Mouse (Mus musculus): ENCODE data around the gene Ank. TPM values are rescaled to one million over a fixed set of nuclear protein-coding genes. Genes with fewer than 3 reads are reported as not detected.
A peak's percentile ranks its signal among the peaks of the same experiment; 100 is the strongest.

Gene Ank
- polyA plus RNA-seq, 1 experiment, result 35.9 TPM

DNA sequence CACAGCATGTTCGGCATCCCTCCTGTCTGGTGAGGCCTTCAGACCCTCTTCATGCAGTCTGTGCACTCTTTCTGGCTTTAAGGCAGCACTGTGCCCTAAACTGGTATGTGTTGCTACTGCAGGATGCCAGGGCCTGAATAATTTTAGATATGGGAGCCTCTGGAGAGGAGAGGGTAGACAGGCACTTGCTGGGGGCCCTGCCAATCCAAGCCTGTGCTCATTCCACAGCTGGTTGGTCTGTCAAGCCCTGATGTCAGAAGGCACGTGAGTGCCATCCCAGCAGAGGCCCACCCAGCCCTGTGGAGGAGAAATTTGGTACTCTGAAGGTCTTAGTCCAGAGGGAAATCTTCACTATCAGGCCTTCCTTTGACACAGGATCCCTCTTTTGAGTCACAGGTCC, 114.3 kb downstream of the Ank start:
- DNase-seq (ENCODE audit: low read depth), result no peak
- TF ChIP-seq CTCF (IDR thresholded peaks at IDR 0.05; ENCODE audit: borderline replicate concordance, extremely low read depth, insufficient read depth, insufficient read length), result no peak
- TF ChIP-seq POLR2A (IDR thresholded peaks at IDR 0.05; ENCODE audit: borderline replicate concordance, extremely low read depth, insufficient read depth, insufficient read length, poor library complexity, severe bottlenecking), result no peak

GRCm38 (mm10) chr15:27581640-27582039, 115.2 kb downstream of the Ank start:
- TF ChIP-seq CTCF (IDR thresholded peaks at IDR 0.05; ENCODE audit: borderline replicate concordance, extremely low read depth, insufficient read depth, insufficient read length), result no peak
- no peak for TF ChIP-seq POLR2A (IDR thresholded peaks at IDR 0.05; ENCODE audit: borderline replicate concordance, extremely low read depth, insufficient read depth, insufficient read length, poor library complexity, severe bottlenecking)
- peak; percentile 25 for DNase-seq (ENCODE audit: low read depth)

DNA sequence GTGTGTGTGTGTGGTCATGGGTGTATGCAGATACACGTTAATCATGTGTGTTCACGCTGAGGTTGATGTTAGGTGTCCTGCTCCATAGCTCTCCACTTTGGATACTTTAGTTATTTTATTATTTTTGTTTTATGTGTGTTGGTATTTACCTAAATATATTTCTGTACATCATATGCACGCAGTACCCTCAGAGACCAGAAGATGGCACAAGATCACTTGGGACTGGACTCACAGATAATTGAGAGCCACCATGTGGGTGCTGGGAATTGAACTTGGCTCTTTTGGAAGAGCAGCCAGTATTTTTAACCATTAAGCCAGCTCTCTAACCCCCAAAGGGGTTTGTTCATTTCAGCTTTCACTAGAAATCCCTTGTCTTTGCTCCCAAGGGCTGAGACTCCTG, 116.0 kb downstream of the Ank start:
- DNase-seq (ENCODE audit: low read depth), result no peak
- TF ChIP-seq CTCF (IDR thresholded peaks at IDR 0.05; ENCODE audit: borderline replicate concordance, extremely low read depth, insufficient read depth, insufficient read length), result peak; percentile 15; the same call in 1 of the 2 replicates
- TF ChIP-seq POLR2A (IDR thresholded peaks at IDR 0.05; ENCODE audit: borderline replicate concordance, extremely low read depth, insufficient read depth, insufficient read length, poor library complexity, severe bottlenecking), result no peak

GRCm38 (mm10) chr15:27583042-27583441, 116.6 kb downstream of the Ank start:
- peak; percentile 68 for DNase-seq (ENCODE audit: low read depth)
- TF ChIP-seq POLR2A (IDR thresholded peaks at IDR 0.05; ENCODE audit: borderline replicate concordance, extremely low read depth, insufficient read depth, insufficient read length, poor library complexity, severe bottlenecking) (no peak), CTCF (IDR thresholded peaks at IDR 0.05; ENCODE audit: borderline replicate concordance, extremely low read depth, insufficient read depth, insufficient read length) (peak; percentile 57)

DNA sequence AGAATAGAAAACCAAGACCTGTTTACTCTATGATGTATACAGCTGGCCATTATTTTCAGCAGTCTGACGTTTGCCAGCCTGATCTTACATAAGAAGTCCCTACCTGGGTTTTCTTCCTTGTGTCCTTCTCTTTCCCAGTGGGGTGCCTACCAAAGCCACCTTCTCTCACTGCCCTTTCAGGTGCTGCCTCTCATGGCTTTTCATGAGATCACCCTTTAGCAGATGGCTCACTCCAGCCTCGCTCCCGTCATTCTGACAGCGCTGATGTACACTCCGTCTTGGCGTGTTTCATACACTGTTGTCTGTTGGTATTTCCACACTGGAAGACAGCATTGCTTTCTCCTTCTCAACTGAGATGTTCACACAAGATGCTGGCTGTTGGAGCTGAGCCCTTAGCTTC, 117.1 kb downstream of the Ank start:
- DNase-seq (ENCODE audit: low read depth), result no peak
- TF ChIP-seq CTCF (IDR thresholded peaks at IDR 0.05; ENCODE audit: borderline replicate concordance, extremely low read depth, insufficient read depth, insufficient read length) (no peak), POLR2A (IDR thresholded peaks at IDR 0.05; ENCODE audit: borderline replicate concordance, extremely low read depth, insufficient read depth, insufficient read length, poor library complexity, severe bottlenecking) (no peak)

DNA sequence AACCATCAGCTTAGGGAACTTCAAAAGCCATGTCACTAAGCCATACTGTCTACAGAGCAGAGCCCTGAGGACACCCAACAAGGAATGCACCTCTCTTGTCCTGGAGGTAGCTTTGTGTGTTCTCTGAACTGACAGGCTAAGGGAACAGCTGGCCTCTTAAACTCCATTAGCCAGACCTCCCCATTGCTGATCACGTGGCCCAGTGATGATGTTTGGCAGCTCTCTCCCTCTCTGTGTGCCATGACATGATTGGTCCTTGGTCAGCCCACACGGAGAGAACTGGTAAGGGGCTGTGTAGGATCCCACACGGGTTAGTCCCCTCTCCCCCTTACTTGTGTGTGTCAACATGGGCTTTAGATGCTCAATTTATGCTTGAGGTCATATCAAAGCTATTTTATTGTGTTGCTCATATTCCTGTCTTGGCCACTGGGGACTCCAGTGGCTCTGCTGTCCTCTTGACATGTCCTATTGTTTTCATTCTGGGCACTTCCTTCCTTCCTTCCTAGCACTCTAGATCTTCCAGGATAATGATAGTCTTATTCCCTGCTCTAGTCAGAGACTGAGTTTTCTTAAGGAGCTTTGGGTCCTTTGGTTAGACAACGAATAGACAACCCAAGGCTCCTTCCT, 119.1 kb downstream of the Ank start:
- DNase-seq (ENCODE audit: low read depth), result no peak
- no peak for TF ChIP-seq CTCF (IDR thresholded peaks at IDR 0.05; ENCODE audit: borderline replicate concordance, extremely low read depth, insufficient read depth, insufficient read length)
- TF ChIP-seq POLR2A (IDR thresholded peaks at IDR 0.05; ENCODE audit: borderline replicate concordance, extremely low read depth, insufficient read depth, insufficient read length, poor library complexity, severe bottlenecking), result no peak

GRCm38 (mm10) chr15:27586093-27586480, 119.6 kb downstream of the Ank start:
- TF ChIP-seq CTCF (IDR thresholded peaks at IDR 0.05; ENCODE audit: borderline replicate concordance, extremely low read depth, insufficient read depth, insufficient read length), result no peak
- no peak for TF ChIP-seq POLR2A (IDR thresholded peaks at IDR 0.05; ENCODE audit: borderline replicate concordance, extremely low read depth, insufficient read depth, insufficient read length, poor library complexity, severe bottlenecking)
- DNase-seq (ENCODE audit: low read depth), result no peak

DNA sequence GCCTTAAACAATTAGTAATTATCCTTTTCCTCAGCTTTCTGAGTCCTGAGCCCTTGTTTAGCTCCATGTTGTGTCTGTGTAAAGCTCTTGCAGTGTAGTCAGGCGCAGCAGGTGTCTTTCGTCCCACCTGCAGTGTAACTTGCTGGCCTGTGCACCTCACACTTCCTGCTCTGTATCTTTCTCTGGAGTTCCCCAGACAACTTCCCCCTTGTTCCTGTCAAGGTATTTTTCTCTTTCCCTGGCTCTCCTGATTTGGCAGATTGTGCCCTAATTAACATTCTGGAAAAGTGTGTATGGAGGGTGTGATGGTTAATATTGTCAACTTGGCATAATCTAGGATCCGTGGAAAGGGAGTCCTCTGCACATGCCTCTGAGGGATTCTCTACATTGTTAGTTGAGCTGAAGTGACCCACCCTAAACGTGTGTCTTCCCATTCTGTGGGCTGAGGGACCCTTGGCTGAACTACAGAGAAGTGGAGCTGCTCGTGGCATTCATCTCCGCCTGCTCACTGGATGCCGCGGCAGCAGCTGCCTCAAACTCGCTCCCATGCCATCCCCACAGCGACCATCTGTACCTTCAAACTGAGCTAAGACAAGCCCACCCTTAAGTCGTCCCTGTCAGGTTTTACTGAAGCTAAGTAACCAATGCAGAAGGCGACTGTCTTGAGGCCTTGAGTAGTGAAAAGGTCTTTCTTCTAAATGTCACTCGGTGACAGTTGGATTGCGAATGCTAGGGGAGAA, 121.8 kb downstream of the Ank start:
- DNase-seq (ENCODE audit: low read depth), result peak; percentile 58
- TF ChIP-seq CTCF (IDR thresholded peaks at IDR 0.05; ENCODE audit: borderline replicate concordance, extremely low read depth, insufficient read depth, insufficient read length) (no peak), POLR2A (IDR thresholded peaks at IDR 0.05; ENCODE audit: borderline replicate concordance, extremely low read depth, insufficient read depth, insufficient read length, poor library complexity, severe bottlenecking) (no peak)

DNA sequence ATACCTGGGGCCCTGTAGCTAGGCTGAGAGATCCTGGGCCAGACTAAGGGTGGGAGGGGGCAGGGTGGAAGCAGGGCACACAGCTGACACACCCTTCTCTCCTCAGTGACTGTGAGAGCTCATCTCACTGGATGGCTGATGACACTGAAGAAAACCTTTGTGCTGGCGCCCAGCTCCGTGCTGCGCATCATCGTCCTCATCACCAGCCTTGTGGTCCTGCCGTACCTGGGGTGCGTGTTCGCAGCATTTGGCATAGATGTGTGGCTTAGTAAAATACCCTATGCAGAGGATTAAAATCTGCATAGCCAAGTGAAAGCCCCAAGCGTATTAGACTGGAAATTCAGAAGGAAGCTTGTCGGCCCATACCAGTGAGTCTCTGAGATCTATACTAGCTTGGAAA, 124.3 kb downstream of the Ank start:
- no peak for DNase-seq (ENCODE audit: low read depth)
- no peak for TF ChIP-seq CTCF (IDR thresholded peaks at IDR 0.05; ENCODE audit: borderline replicate concordance, extremely low read depth, insufficient read depth, insufficient read length)
- no peak for TF ChIP-seq POLR2A (IDR thresholded peaks at IDR 0.05; ENCODE audit: borderline replicate concordance, extremely low read depth, insufficient read depth, insufficient read length, poor library complexity, severe bottlenecking)

DNA sequence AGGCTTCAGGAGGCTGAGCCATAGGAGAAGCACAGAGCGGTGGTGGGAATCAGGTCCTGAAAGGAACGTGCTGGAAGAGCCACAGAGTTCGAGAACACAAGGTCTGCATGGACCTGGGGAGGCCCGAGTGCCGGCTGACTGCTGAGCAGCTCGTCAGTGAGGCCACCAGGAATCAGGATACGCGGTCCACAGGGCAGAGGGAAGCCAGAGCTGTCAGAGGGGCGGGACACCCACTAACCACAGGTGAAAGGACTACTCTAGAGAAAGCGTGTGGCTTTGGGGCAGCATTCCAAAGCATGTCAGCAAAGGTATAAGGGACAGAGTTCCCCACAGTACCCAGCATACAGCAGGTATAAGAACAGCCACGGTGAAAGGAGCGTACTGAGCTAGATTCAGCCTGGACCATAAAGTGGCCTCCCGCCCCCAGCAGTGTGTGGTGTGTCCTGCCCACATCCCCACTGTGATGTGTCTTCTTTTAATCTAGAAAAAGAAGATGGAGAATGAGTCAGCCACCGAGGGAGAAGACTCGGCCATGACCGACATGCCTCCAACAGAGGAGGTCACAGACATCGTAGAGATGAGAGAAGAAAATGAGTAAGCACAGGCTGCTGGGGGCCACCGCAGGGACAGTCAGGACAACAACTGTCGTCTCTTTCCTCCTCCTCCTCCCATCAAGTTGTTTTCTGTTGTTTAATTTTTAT, 126.3 kb downstream of the Ank start:
- TF ChIP-seq CTCF (IDR thresholded peaks at IDR 0.05; ENCODE audit: borderline replicate concordance, extremely low read depth, insufficient read depth, insufficient read length) (no peak), POLR2A (IDR thresholded peaks at IDR 0.05; ENCODE audit: borderline replicate concordance, extremely low read depth, insufficient read depth, insufficient read length, poor library complexity, severe bottlenecking) (no peak)

GRCm38 (mm10) chr15:27593717-27594116, 127.2 kb downstream of the Ank start:
- TF ChIP-seq CTCF (IDR thresholded peaks at IDR 0.05; ENCODE audit: borderline replicate concordance, extremely low read depth, insufficient read depth, insufficient read length), result peak; percentile 11; the same call in 1 of the 2 replicates
- TF ChIP-seq POLR2A (IDR thresholded peaks at IDR 0.05; ENCODE audit: borderline replicate concordance, extremely low read depth, insufficient read depth, insufficient read length, poor library complexity, severe bottlenecking), result no peak
- no peak for DNase-seq (ENCODE audit: low read depth)

More for the DNA sequence above, 126.3 kb downstream of the Ank start:
- no peak for DNase-seq (ENCODE audit: low read depth)
